Mouse (Mus musculus): Measurements from ENCODE around the gene Pwp2.

DNA sequence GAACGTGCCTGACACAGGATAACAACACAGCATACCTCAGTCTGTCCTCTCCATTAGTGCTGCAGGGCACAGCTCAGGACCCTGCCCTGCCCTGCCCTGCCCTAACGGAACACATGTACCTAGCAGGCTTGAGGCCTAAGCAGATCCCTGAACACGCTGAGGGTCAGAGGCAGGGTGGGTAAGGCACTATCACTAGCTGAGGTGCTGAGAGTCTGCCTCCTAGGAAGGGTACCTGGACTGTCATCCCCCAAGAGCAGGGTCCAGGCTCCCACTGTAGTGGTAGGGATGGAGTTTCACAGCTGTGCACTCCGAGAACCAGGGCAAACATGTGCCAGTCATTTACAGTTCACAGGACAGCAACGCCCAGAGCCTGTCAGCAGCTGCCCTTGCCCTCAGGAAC, 10.5 kb downstream of the Pwp2 start:
- TF ChIP-seq CTCF (IDR thresholded peaks at IDR 0.05; ENCODE audit: low read depth) (no peak), EP300 (IDR thresholded peaks at IDR 0.05; ENCODE audit: low read depth) (no peak)

Measured in heart, postnatal 0 days (tissue).